Mouse (Mus musculus): Measurements from ENCODE around the gene Fsd1l. TPM values are rescaled to one million over a fixed set of nuclear protein-coding genes. Genes with fewer than 3 reads are reported as not detected.
"Not testable (repeated sequence)": the region's sequence is repeated elsewhere in the genome, so short reads cannot be mapped to it uniquely, and the experiment has no call there.

Gene Fsd1l
- polyA plus RNA-seq, 1 experiment from 2014 or later = 1.2 TPM

GRCm38 (mm10) chr4:53630963-53631315 lies 332 bp upstream of the Fsd1l start:
- Histone ChIP-seq H3K36me3 (replicated peaks) (no peaks in the 10 kb centered on the region), H3K4me1 (replicated peaks) (peaks cover 8% of the 10 kb centered on the region; the same call in 1 of the 2 replicates), H3K4me2 (peak overlapping the region; percentile 72), H3K4me3 (replicated peaks) (peak overlapping the region; percentile 61), H3K9me3 (replicated peaks) (no peaks in the 10 kb centered on the region), H3K9ac (no peak overlapping the region), H3K27ac (replicated peaks) (no peak overlapping the region), H3K27me3 (peaks cover 26% of the 10 kb centered on the region)
- ATAC-seq (ENCODE audit: insufficient read depth) = no peak
- 15% methylated on average over 12 of the region's 12 CpGs for WGBS (ENCODE audit: insufficient replicate concordance)

GRCm38 (mm10) chr4:53632011-53632349 lies 709 bp downstream of the Fsd1l start:
- H3K9me3 ChIP-seq (replicated peaks) = no peaks in the 10 kb centered on the region
- ATAC-seq (ENCODE audit: insufficient read depth) = no peak
- H3K36me3 ChIP-seq (replicated peaks) = no peaks in the 10 kb centered on the region
- H3K4me3 ChIP-seq (replicated peaks) = peak overlapping the region; percentile 61
- peaks cover 8% of the 10 kb centered on the region; the same call in 1 of the 2 replicates for H3K4me1 ChIP-seq (replicated peaks)
- H3K9ac ChIP-seq = peak overlapping the region; percentile 32; the same call in 1 of the 2 replicates
- peaks cover 26% of the 10 kb centered on the region for H3K27me3 ChIP-seq
- WGBS (ENCODE audit: insufficient replicate concordance) = 6% methylated on average over 5 of the region's 5 CpGs
- H3K4me2 ChIP-seq = peak overlapping the region; percentile 72
- H3K27ac ChIP-seq (replicated peaks) = no peak overlapping the region

- Histone ChIP-seq H3K27ac (replicated peaks) (no peak overlapping the region), H3K9me3 (replicated peaks) (no peaks in the 10 kb centered on the region), H3K4me1 (replicated peaks) (peaks cover 8% of the 10 kb centered on the region; the same call in 1 of the 2 replicates), H3K36me3 (replicated peaks) (no peaks in the 10 kb centered on the region), H3K27me3 (peaks cover 17% of the 10 kb centered on the region), H3K9ac (no peak overlapping the region), H3K4me2 (no peak overlapping the region), H3K4me3 (replicated peaks) (no peak overlapping the region)
- ATAC-seq (ENCODE audit: insufficient read depth) = no peak
- WGBS (ENCODE audit: insufficient replicate concordance) = 67% methylated on average over 3 of the region's 3 CpGs
Observed at GRCm38 (mm10) chr4:53635336-53635735, 4.1 kb downstream of the Fsd1l start.

DNA sequence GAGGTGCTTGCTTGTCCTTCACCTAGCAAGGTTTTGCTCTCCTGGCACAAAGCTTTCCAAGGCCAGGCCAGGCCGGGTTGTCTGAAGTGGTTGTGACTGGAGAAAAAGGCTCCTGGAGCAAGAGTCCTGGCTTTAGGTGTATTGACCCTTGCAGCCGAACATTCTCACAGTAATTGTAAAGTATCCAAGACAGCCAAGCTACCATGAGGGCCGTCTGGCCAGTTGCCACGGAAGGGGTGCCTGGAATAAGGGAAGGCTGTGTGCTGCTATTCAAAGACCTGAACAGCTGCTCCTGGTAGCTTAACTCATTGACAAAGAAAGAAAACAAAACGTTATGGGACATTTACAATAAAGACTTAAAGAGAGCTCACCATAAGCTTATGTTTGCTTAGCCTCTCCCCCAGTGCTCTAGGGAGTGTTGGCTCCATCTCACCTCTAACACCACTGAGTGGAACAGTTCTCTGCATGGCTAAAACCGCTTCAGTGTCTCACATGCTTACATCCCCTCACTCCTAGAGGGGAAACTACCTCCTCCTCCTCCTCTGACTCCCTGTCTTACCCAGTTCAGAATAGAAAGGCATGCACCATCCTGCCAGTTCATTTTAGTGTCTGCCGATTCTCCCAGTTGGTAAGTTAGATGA lies 6.1 kb downstream of the Fsd1l start:
- ATAC-seq (ENCODE audit: insufficient read depth) = no peak
- Histone ChIP-seq H3K4me2 (no peak overlapping the region), H3K27ac (replicated peaks) (no peak overlapping the region), H3K9ac (no peak overlapping the region), H3K4me3 (replicated peaks) (no peak overlapping the region), H3K36me3 (replicated peaks) (no peaks in the 10 kb centered on the region), H3K4me1 (replicated peaks) (no peaks in the 10 kb centered on the region), H3K9me3 (replicated peaks) (no peaks in the 10 kb centered on the region), H3K27me3 (no peaks in the 10 kb centered on the region)
- WGBS (ENCODE audit: insufficient replicate concordance) = 61% methylated on average over 7 of the region's 7 CpGs

- Histone ChIP-seq H3K9me3 (replicated peaks) (no peaks in the 10 kb centered on the region), H3K9ac (no peak overlapping the region), H3K36me3 (replicated peaks) (no peaks in the 10 kb centered on the region), H3K4me2 (no peak overlapping the region), H3K4me3 (replicated peaks) (no peak overlapping the region), H3K27me3 (no peaks in the 10 kb centered on the region), H3K27ac (replicated peaks) (no peak overlapping the region), H3K4me1 (replicated peaks) (no peaks in the 10 kb centered on the region)
- 50% methylated on average over 7 of the region's 7 CpGs for WGBS (ENCODE audit: insufficient replicate concordance)
- ATAC-seq (ENCODE audit: insufficient read depth) = no peak
Observed at GRCm38 (mm10) chr4:53638549-53639123, 7.4 kb downstream of the Fsd1l start.

GRCm38 (mm10) chr4:53658029-53658428 lies 26.8 kb downstream of the Fsd1l start:
- Histone ChIP-seq H3K27me3 (no peaks in the 10 kb centered on the region), H3K27ac (replicated peaks) (no peak overlapping the region), H3K9ac (no peak overlapping the region), H3K36me3 (replicated peaks) (no peaks in the 10 kb centered on the region), H3K9me3 (replicated peaks) (no peaks in the 10 kb centered on the region), H3K4me2 (no peak overlapping the region), H3K4me1 (replicated peaks) (no peaks in the 10 kb centered on the region), H3K4me3 (replicated peaks) (no peak overlapping the region)
- 43% methylated on average over 3 of the region's 3 CpGs for WGBS (ENCODE audit: insufficient replicate concordance)
- ATAC-seq (ENCODE audit: insufficient read depth) = no peak

- Histone ChIP-seq H3K36me3 (replicated peaks) (no peaks in the 10 kb centered on the region), H3K4me3 (replicated peaks) (no peak overlapping the region), H3K27me3 (no peaks in the 10 kb centered on the region), H3K9me3 (replicated peaks) (no peaks in the 10 kb centered on the region), H3K4me2 (no peak overlapping the region), H3K9ac (no peak overlapping the region), H3K4me1 (replicated peaks) (no peaks in the 10 kb centered on the region), H3K27ac (replicated peaks) (no peak overlapping the region)
- ATAC-seq (ENCODE audit: insufficient read depth) = no peak
Observed at GRCm38 (mm10) chr4:53660711-53661110, 29.4 kb downstream of the Fsd1l start.

DNA sequence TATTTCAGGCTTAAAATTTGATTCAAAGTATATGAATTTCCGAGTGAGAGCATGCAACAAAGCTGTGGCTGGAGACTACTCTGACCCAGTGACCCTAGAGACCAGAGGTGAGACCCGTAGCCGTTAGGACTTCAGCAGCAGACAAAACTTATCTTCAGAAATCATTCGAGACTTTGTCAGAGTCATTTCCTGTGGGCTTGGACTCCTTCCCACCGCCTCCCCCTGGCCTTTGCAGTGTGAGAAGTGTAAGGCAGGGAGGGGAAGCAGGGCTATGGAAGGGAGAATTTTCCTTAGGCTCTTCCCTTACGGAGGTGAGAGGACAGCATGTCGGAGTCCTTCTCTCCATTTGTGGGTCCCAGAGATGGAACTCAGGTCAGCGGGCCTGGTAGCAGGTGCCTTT lies 50.8 kb downstream of the Fsd1l start:
- ATAC-seq (ENCODE audit: insufficient read depth) = no peak
- H3K4me1 ChIP-seq (replicated peaks) = no peaks in the 10 kb centered on the region
- H3K4me2 ChIP-seq = no peak overlapping the region
- H3K4me3 ChIP-seq (replicated peaks) = no peak overlapping the region
- H3K9me3 ChIP-seq (replicated peaks) = no peaks in the 10 kb centered on the region
- no peaks in the 10 kb centered on the region for H3K27me3 ChIP-seq
- H3K27ac ChIP-seq (replicated peaks) = no peak overlapping the region
- no peak overlapping the region for H3K9ac ChIP-seq
- no peaks in the 10 kb centered on the region for H3K36me3 ChIP-seq (replicated peaks)
- 36% methylated on average over 8 of the region's 8 CpGs for WGBS (ENCODE audit: insufficient replicate concordance)

DNA sequence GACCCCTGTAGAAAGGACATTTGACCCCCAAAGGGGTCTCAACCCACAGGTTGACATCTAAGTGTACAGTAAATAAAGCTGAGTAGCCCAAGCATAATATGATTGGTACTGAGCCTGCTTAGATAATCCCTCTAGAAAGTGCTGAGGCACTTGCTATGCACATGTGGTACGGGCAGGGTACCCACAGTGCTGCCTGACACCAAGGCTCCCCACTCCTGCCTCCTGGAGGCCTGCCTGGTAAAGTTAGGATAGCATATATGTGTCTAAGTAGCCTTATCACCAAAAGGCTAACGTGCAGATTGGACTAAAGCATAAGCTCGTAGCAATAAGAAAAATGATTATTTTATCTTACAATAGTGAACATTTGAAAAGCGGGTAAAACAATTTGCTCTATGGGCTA lies 57.7 kb downstream of the Fsd1l start:
- Histone ChIP-seq H3K9ac (no peak overlapping the region), H3K9me3 (replicated peaks) (no peaks in the 10 kb centered on the region), H3K36me3 (replicated peaks) (no peaks in the 10 kb centered on the region), H3K4me3 (replicated peaks) (no peak overlapping the region), H3K4me2 (no peak overlapping the region), H3K27me3 (no peaks in the 10 kb centered on the region), H3K27ac (replicated peaks) (no peak overlapping the region), H3K4me1 (replicated peaks) (no peaks in the 10 kb centered on the region)
- no peak for ATAC-seq (ENCODE audit: insufficient read depth)
- 57% methylated on average over 4 of the region's 4 CpGs for WGBS (ENCODE audit: insufficient replicate concordance)

DNA sequence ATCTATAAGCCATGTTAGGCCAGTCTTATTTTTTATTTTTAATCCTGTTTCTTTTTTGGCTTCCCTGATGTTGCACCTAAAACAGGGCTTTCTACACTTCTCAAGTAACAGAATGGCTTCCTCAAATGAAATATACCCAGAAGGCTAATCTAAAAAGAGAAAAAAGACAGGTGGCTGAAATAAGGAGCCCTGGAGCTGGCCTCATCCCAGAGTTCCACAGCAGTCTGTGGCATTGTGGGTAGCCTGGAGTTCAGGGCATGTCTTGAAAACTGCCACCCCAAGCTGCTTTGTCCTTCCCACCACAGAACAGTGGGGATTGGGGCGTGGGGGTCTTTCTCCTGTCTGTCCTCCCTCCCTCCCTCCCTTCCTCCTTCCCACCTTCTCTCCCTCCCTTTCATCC lies 60.1 kb downstream of the Fsd1l start:
- Histone ChIP-seq H3K4me3 (replicated peaks) (no peak overlapping the region), H3K27me3 (no peaks in the 10 kb centered on the region), H3K36me3 (replicated peaks) (no peaks in the 10 kb centered on the region), H3K9me3 (replicated peaks) (no peaks in the 10 kb centered on the region), H3K4me1 (replicated peaks) (no peaks in the 10 kb centered on the region), H3K4me2 (no peak overlapping the region), H3K9ac (no peak overlapping the region), H3K27ac (replicated peaks) (no peak overlapping the region)
- 44% methylated on average over 1 of the region's 1 CpGs for WGBS (ENCODE audit: insufficient replicate concordance)
- ATAC-seq (ENCODE audit: insufficient read depth) = no peak

DNA sequence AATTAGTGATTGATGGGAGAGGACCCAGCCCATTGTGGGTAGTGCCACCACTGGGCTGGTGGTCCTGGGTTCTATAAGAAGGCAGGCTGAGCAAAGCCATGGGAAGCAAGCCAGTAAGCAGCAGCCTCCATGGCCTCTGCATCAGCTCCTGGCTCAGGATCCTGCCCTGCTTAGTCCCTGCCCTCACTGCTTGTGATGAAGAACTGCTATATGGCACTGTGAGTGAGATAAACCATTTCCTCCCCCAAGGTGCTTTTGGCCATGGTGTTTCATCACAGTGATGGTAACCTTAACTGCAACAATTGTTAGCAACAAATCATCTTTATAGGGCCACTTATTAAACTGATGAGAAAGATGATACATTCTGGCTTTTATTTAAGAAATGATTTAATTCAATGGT lies 77.9 kb downstream of the Fsd1l start:
- H3K9me3 ChIP-seq (replicated peaks); H3K4me3 ChIP-seq (replicated peaks); H3K4me1 ChIP-seq (replicated peaks); H3K9ac ChIP-seq; H3K27ac ChIP-seq (replicated peaks); H3K36me3 ChIP-seq (replicated peaks); H3K4me2 ChIP-seq; ATAC-seq (ENCODE audit: insufficient read depth); H3K27me3 ChIP-seq: not testable (repeated sequence)

DNA sequence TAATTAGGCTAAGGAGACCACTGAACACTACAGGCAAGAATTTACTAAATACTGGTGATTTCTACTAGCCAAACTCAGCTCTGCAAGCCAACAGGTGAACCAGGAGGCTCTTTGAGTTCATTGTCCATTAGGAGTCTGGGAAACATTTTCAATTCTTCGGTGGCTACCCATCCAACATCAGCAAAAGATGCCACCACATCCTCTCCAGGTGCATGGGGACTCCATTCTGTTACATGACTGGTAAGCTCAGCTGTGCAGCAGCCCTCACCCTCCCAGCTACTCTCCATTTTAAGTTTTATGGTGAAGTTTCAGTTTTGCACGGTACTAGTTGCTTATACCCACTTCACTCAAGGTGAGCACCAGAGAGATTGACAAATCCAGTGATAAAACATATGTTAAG lies 78.8 kb downstream of the Fsd1l start:
- Histone ChIP-seq H3K27ac (replicated peaks) (no peak overlapping the region), H3K27me3 (no peaks in the 10 kb centered on the region)
- 74% methylated on average over 2 of the region's 2 CpGs for WGBS (ENCODE audit: insufficient replicate concordance)

More for the DNA sequence above, 78.8 kb downstream of the Fsd1l start:
- Histone ChIP-seq H3K36me3 (replicated peaks) (no peaks in the 10 kb centered on the region), H3K9me3 (replicated peaks) (no peaks in the 10 kb centered on the region), H3K4me1 (replicated peaks) (peaks cover 12% of the 10 kb centered on the region), H3K9ac (no peak overlapping the region), H3K4me2 (no peak overlapping the region), H3K4me3 (replicated peaks) (no peak overlapping the region)
- no peak for ATAC-seq (ENCODE audit: insufficient read depth)

Measured in liver, embryonic 15.5 days (tissue).